Mouse (Mus musculus) lung, postnatal 0 days (tissue): ENCODE measurements around the gene Pigf.

Experiments
- CTCF ChIP-seq: IDR thresholded peaks from 2 replicates; pipeline ENCODE4 v1.5.1; 2016; ENCODE audit warnings: antibody characterized with exemption, mild to moderate bottlenecking
- EP300 ChIP-seq: IDR thresholded peaks from 2 replicates; pipeline ENCODE4 v1.6.1; 2016; ENCODE audit warnings: antibody characterized with exemption, mild to moderate bottlenecking, control low read depth

DNA sequence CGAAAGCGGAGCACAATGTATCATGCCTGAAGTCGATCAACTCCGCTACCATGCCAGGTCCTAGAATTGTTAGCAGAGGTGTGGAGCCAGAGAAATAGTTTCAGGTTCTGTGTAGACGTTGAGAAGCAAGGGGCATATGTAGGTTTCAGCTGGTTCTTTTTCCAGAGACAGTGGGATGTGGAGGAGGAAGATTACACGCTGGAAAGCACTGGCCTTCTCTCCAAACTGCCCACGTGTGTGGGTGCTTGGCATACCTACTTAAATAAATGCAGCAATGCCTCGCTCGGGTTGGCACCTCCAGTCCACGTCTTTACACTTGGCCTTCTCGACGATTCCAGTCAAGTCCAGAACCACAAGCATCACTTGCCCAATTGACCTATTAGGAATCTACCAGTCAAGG, 58.2 kb downstream of the Pigf start:
- no peak for TF ChIP-seq CTCF
- no peak for TF ChIP-seq EP300
